Mouse (Mus musculus): ENCODE results near the gene Rin3.

DNA sequence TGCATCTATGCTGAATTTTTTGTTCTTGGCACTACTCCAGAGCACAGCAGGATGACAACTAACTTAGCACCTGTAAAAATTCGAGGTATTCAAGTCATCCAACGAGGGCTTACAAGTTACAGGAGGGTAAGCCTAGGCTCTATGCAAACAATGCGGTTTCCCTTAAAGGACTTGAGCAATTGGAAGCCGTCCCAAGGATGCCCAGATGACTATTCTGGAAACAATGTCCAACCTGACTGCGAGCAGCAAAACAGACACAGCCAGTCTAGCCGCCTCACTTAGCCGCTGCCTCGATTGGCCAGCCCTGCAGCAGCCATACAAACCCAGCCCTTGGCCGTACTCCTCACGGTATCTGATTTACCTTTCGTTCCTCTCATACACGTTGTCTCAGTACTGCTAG, 149.4 kb downstream of the Rin3 start:
- TF ChIP-seq CTCF (IDR thresholded peaks at IDR 0.05; ENCODE audit: insufficient read depth, low read length) (no peak), POLR2A (IDR thresholded peaks at IDR 0.05; ENCODE audit: borderline replicate concordance, extremely low read depth, low read depth, low read length) (no peak)
